Mouse (Mus musculus) heart, adult 2 months (tissue): ENCODE data around the gene Fam71b. TPM values are rescaled to one million over a fixed set of nuclear protein-coding genes. Genes with fewer than 3 reads are reported as not detected.
"Not testable (repeated sequence)": the region's sequence is repeated elsewhere in the genome, so short reads cannot be mapped to it uniquely, and the experiment has no call there.

ENCODE experiments used
- DNase-seq, 2 experiments: peaks; one replicate each; pipeline ENCODE4 v3.0.0; 2021
- H3K27ac ChIP-seq: fragments of 200-600 bp; 2 replicates; pipeline ENCODE4 v1.8.1; 2022
- H3K27me3 ChIP-seq: fragments of 200-500 bp; 2 replicates; pipeline ENCODE4 v1.6.1; 2012; ENCODE audit warnings: mild to moderate bottlenecking, low read length, inconsistent platforms, mixed read lengths; ENCODE audit not compliant: control insufficient read depth, insufficient read depth
- H3K36me3 ChIP-seq: fragments of 200-500 bp; 2 replicates; pipeline ENCODE4 v1.6.1; 2012; ENCODE audit warnings: low read length, inconsistent platforms; ENCODE audit not compliant: control insufficient read depth, insufficient read depth
- H3K4me1 ChIP-seq: fragments of 200-500 bp; 2 replicates; pipeline ENCODE4 v1.6.1; 2011; ENCODE audit warnings: low read length; ENCODE audit not compliant: control insufficient read depth, insufficient read depth
- H3K4me3 ChIP-seq: fragments of 200-600 bp; 2 replicates; pipeline ENCODE4 v1.8.1; 2022
- H3K79me2 ChIP-seq: fragments of 200-500 bp; replicated peaks from 2 replicates; pipeline ENCODE4 v1.6.1; 2012; ENCODE audit warnings: mild to moderate bottlenecking, inconsistent platforms, low read length, moderate library complexity, mixed read lengths; ENCODE audit not compliant: control insufficient read depth, insufficient read depth
- H3K9ac ChIP-seq: fragments of 200-500 bp; 2 replicates; pipeline ENCODE4 v1.6.1; 2012; ENCODE audit warnings: low read depth, mild to moderate bottlenecking, control low read depth, inconsistent platforms, low read length, mixed read lengths
- CTCF ChIP-seq: fragments of 200-600 bp; IDR thresholded peaks from 2 replicates; pipeline ENCODE4 v1.8.1; 2022; ENCODE audit warnings: antibody characterized with exemption, mild to moderate bottlenecking, moderate library complexity
- EP300 ChIP-seq: fragments of 200-500 bp; IDR thresholded peaks from 2 replicates; pipeline ENCODE4 v1.6.1; 2011; ENCODE audit warnings: low read depth, low read length, control low read depth; ENCODE audit not compliant: insufficient read depth
- POLR2A ChIP-seq: fragments of 200-500 bp; IDR thresholded peaks from 2 replicates; pipeline ENCODE4 v1.6.1; 2011; ENCODE audit warnings: mild to moderate bottlenecking, low read depth, low read length, control low read depth; ENCODE audit not compliant: insufficient read depth
- WGBS: fragments of 180-500 bp; shearing (Covaris S2); methylation state at CpG from one replicate; pipeline ENCODE4 v1.1.7; 2018; 5-methylcytosine and 5-hydroxymethylcytosine counted together
- intact Hi-C: fragments of 180-260 bp; cut with DNase I; formaldehyde crosslinking; loops from one replicate; pipeline ENCODE4 v1.15.1; 2025
- polyA plus RNA-seq: library from polyadenylated mRNA; depleted of rRNA; stranded (reverse); fragments of >200 nt; gene quantifications from 2 replicates; pipeline ENCODE4 v1.2.3, GENCODE M21; 2012
- total RNA-seq, 2 experiments: library from RNA; stranded (reverse); gene quantifications; 2 replicates each; pipeline ENCODE4 v1.2.3; 2021

The Fam71b gene
- total and polyA plus RNA-seq, 3 experiments: 0.06 TPM; not detected in 2

- no peaks in the 10 kb centered on the region for H3K27me3 ChIP-seq
- no peak for DNase-seq
- WGBS: 87% methylated on average over 16 of the region's 16 CpGs
- no peaks in the 10 kb centered on the region for H3K4me1 ChIP-seq
- no peak overlapping the region for H3K4me3 ChIP-seq
- no peaks in the 10 kb centered on the region for H3K79me2 ChIP-seq
- no peak overlapping the region for H3K9ac ChIP-seq
- no peak overlapping the region for H3K27ac ChIP-seq
- TF ChIP-seq CTCF: no peak
- TF ChIP-seq POLR2A: no peak
- no peak for TF ChIP-seq EP300
- intact Hi-C loops: no loop called here
- no peaks in the 10 kb centered on the region for H3K36me3 ChIP-seq
Observed at GRCm38 (mm10) chr11:46404986-46405385, 8.6 kb downstream of the Fam71b start.

GRCm38 (mm10) chr11:46406721-46407120, 10.4 kb downstream of the Fam71b start:
- Histone ChIP-seq H3K4me3 (no peak overlapping the region), H3K4me1 (no peaks in the 10 kb centered on the region), H3K9ac (no peak overlapping the region), H3K27me3 (no peaks in the 10 kb centered on the region), H3K36me3 (no peaks in the 10 kb centered on the region), H3K27ac (no peak overlapping the region), H3K79me2 (no peaks in the 10 kb centered on the region)
- TF ChIP-seq EP300 (no peak), POLR2A (no peak), CTCF (no peak)
- intact Hi-C loops: no loop called here
- no peak for DNase-seq
- 46% methylated on average over 10 of the region's 10 CpGs for WGBS

- intact Hi-C loops: no loop called here
- no peak for DNase-seq
- WGBS: 57% methylated on average over 2 of the region's 2 CpGs
- Histone ChIP-seq H3K27ac (no peak overlapping the region), H3K4me3 (no peak overlapping the region), H3K27me3 (no peaks in the 10 kb centered on the region), H3K4me1 (no peaks in the 10 kb centered on the region), H3K36me3 (no peaks in the 10 kb centered on the region), H3K79me2 (no peaks in the 10 kb centered on the region), H3K9ac (no peak overlapping the region)
- TF ChIP-seq EP300 (no peak), POLR2A (no peak), CTCF (no peak)
Observed at GRCm38 (mm10) chr11:46410018-46410563, 13.7 kb downstream of the Fam71b start.

- Histone ChIP-seq H3K27ac (no peak overlapping the region), H3K36me3 (no peaks in the 10 kb centered on the region), H3K9ac (no peak overlapping the region), H3K4me3 (no peak overlapping the region), H3K4me1 (no peaks in the 10 kb centered on the region), H3K79me2 (no peaks in the 10 kb centered on the region), H3K27me3 (no peaks in the 10 kb centered on the region)
- TF ChIP-seq CTCF (no peak), POLR2A (no peak), EP300 (no peak)
- intact Hi-C loops: no loop called here
- no peak for DNase-seq
- 74% methylated on average over 1 of the region's 1 CpGs for WGBS
Observed at GRCm38 (mm10) chr11:46418438-46418837, 22.1 kb downstream of the Fam71b start.

GRCm38 (mm10) chr11:46418860-46419259, 22.5 kb downstream of the Fam71b start:
- H3K79me2 ChIP-seq: no peaks in the 10 kb centered on the region
- WGBS: 69% methylated on average over 5 of the region's 5 CpGs
- H3K4me1 ChIP-seq: no peaks in the 10 kb centered on the region
- no peak for TF ChIP-seq EP300
- H3K27ac ChIP-seq: no peak overlapping the region
- no peaks in the 10 kb centered on the region for H3K36me3 ChIP-seq
- H3K4me3 ChIP-seq: no peak overlapping the region
- no peak for DNase-seq
- intact Hi-C loops: no loop called here
- no peak overlapping the region for H3K9ac ChIP-seq
- H3K27me3 ChIP-seq: no peaks in the 10 kb centered on the region

- no peak for DNase-seq
- Histone ChIP-seq H3K4me1 (no peaks in the 10 kb centered on the region), H3K9ac (no peak overlapping the region), H3K4me3 (no peak overlapping the region), H3K36me3 (no peaks in the 10 kb centered on the region), H3K79me2 (no peaks in the 10 kb centered on the region), H3K27me3 (no peaks in the 10 kb centered on the region), H3K27ac (no peak overlapping the region)
- WGBS: 72% methylated on average over 8 of the region's 8 CpGs
- no peak for TF ChIP-seq POLR2A
- TF ChIP-seq EP300: no peak
- no peak for TF ChIP-seq CTCF
- intact Hi-C loops: no loop called here
Observed at GRCm38 (mm10) chr11:46421086-46421888, 24.9 kb downstream of the Fam71b start.

GRCm38 (mm10) chr11:46428131-46428530, 31.8 kb downstream of the Fam71b start:
- H3K36me3 ChIP-seq, H3K4me1 ChIP-seq, DNase-seq, H3K27me3 ChIP-seq, H3K4me3 ChIP-seq, H3K9ac ChIP-seq, H3K27ac ChIP-seq, intact Hi-C loops, H3K79me2 ChIP-seq: not testable (repeated sequence)
- WGBS: 53% methylated on average over 4 of the region's 4 CpGs
